Mouse (Mus musculus): Measurements from ENCODE around the gene Copg1. TPM values are rescaled to one million over a fixed set of nuclear protein-coding genes. Genes with fewer than 3 reads are reported as not detected.

Gene Copg1
- polyA plus RNA-seq, 1 experiment: 8.2 TPM

- Histone ChIP-seq H3K27me3 (replicated peaks) (no peaks in the 10 kb centered on the region), H3K9me3 (no peaks in the 10 kb centered on the region), H3K4me3 (replicated peaks) (peak within 1 kb of the TSS; percentile 99), H3K36me3 (replicated peaks; ENCODE audit: low read length) (peaks cover 29% of the 10 kb centered on the region), H3K4me1 (peaks cover 66% of the 10 kb centered on the region)
- TF ChIP-seq GATA1 (IDR thresholded peaks at IDR 0.05; ENCODE audit: borderline replicate concordance, low read length) (no peak), FLI1 (IDR thresholded peaks at IDR 0.05; ENCODE audit: low read length) (peak; percentile 40; the same call in 1 of the 2 replicates)
These were observed 36.6 kb upstream of the Copg1 start, which contains the start of gene Cnbp for GRCm38 (mm10) chr6:87850900-87851614. TSS of gene Cnbp (minus strand) at chr6:87851106.

GRCm38 (mm10) chr6:87851871-87852270 lies 35.7 kb upstream of the Copg1 start:
- Histone ChIP-seq H3K4me3 (replicated peaks) (no peak overlapping the region), H3K4me1 (peaks cover 66% of the 10 kb centered on the region)
- TF ChIP-seq FLI1 (IDR thresholded peaks at IDR 0.05; ENCODE audit: low read length): no peak
- no peak for TF ChIP-seq GATA1 (IDR thresholded peaks at IDR 0.05; ENCODE audit: borderline replicate concordance, low read length)

GRCm38 (mm10) chr6:87853446-87853845 lies 34.2 kb upstream of the Copg1 start:
- TF ChIP-seq GATA1 (IDR thresholded peaks at IDR 0.05; ENCODE audit: borderline replicate concordance, low read length) (no peak), FLI1 (IDR thresholded peaks at IDR 0.05; ENCODE audit: low read length) (no peak)
- Histone ChIP-seq H3K4me3 (replicated peaks) (peak overlapping the region; percentile 8), H3K27me3 (replicated peaks) (no peaks in the 10 kb centered on the region), H3K9me3 (no peaks in the 10 kb centered on the region), H3K4me1 (peaks cover 66% of the 10 kb centered on the region), H3K36me3 (replicated peaks; ENCODE audit: low read length) (peaks cover 5% of the 10 kb centered on the region)

More at GRCm38 (mm10) chr6:87851871-87852270, 35.7 kb upstream of the Copg1 start:
- Histone ChIP-seq H3K9me3 (no peaks in the 10 kb centered on the region), H3K27me3 (replicated peaks) (no peaks in the 10 kb centered on the region), H3K36me3 (replicated peaks; ENCODE audit: low read length) (peaks cover 21% of the 10 kb centered on the region)

- Histone ChIP-seq H3K27me3 (replicated peaks) (no peaks in the 10 kb centered on the region), H3K9me3 (no peaks in the 10 kb centered on the region), H3K4me3 (replicated peaks) (peak overlapping the region; percentile 82), H3K36me3 (replicated peaks; ENCODE audit: low read length) (no peaks in the 10 kb centered on the region), H3K4me1 (peaks cover 54% of the 10 kb centered on the region)
- TF ChIP-seq FLI1 (IDR thresholded peaks at IDR 0.05; ENCODE audit: low read length) (no peak), GATA1 (IDR thresholded peaks at IDR 0.05; ENCODE audit: borderline replicate concordance, low read length) (no peak)
These were observed 30.5 kb upstream of the Copg1 start for GRCm38 (mm10) chr6:87857071-87857470.

GRCm38 (mm10) chr6:87866211-87866610 lies 21.4 kb upstream of the Copg1 start:
- Histone ChIP-seq H3K9me3 (no peaks in the 10 kb centered on the region), H3K27me3 (replicated peaks) (no peaks in the 10 kb centered on the region), H3K4me1 (peaks cover 51% of the 10 kb centered on the region), H3K4me3 (replicated peaks) (no peak overlapping the region), H3K36me3 (replicated peaks; ENCODE audit: low read length) (no peaks in the 10 kb centered on the region)
- TF ChIP-seq FLI1 (IDR thresholded peaks at IDR 0.05; ENCODE audit: low read length): no peak

- Histone ChIP-seq H3K27me3 (replicated peaks) (no peaks in the 10 kb centered on the region), H3K36me3 (replicated peaks; ENCODE audit: low read length) (no peaks in the 10 kb centered on the region), H3K9me3 (no peaks in the 10 kb centered on the region), H3K4me3 (replicated peaks) (peak overlapping the region; percentile 18), H3K4me1 (peaks cover 51% of the 10 kb centered on the region)
- no peak for TF ChIP-seq FLI1 (IDR thresholded peaks at IDR 0.05; ENCODE audit: low read length)
- TF ChIP-seq GATA1 (IDR thresholded peaks at IDR 0.05; ENCODE audit: borderline replicate concordance, low read length): no peak
These were observed 20.4 kb upstream of the Copg1 start for GRCm38 (mm10) chr6:87867256-87867655.

GRCm38 (mm10) chr6:87868871-87869506 lies 18.6 kb upstream of the Copg1 start:
- peak overlapping the region; percentile 78 for H3K4me3 ChIP-seq (replicated peaks)
- H3K9me3 ChIP-seq: peaks cover under 1% of the 10 kb centered on the region
- peaks cover 67% of the 10 kb centered on the region for H3K4me1 ChIP-seq
- H3K36me3 ChIP-seq (replicated peaks; ENCODE audit: low read length): peaks cover under 1% of the 10 kb centered on the region
- no peaks in the 10 kb centered on the region for H3K27me3 ChIP-seq (replicated peaks)
- TF ChIP-seq FLI1 (IDR thresholded peaks at IDR 0.05; ENCODE audit: low read length) (no peak), GATA1 (IDR thresholded peaks at IDR 0.05; ENCODE audit: borderline replicate concordance, low read length) (no peak)

GRCm38 (mm10) chr6:87870440-87870839 lies 17.2 kb upstream of the Copg1 start:
- no peak overlapping the region for H3K4me3 ChIP-seq (replicated peaks)
- H3K27me3 ChIP-seq (replicated peaks): no peaks in the 10 kb centered on the region
- peaks cover 80% of the 10 kb centered on the region for H3K4me1 ChIP-seq
- peaks cover 4% of the 10 kb centered on the region for H3K9me3 ChIP-seq
- peaks cover 4% of the 10 kb centered on the region for H3K36me3 ChIP-seq (replicated peaks; ENCODE audit: low read length)
- no peak for TF ChIP-seq FLI1 (IDR thresholded peaks at IDR 0.05; ENCODE audit: low read length)
- no peak for TF ChIP-seq GATA1 (IDR thresholded peaks at IDR 0.05; ENCODE audit: borderline replicate concordance, low read length)

GRCm38 (mm10) chr6:87871240-87871639 lies 16.4 kb upstream of the Copg1 start:
- H3K9me3 ChIP-seq: peaks cover 4% of the 10 kb centered on the region
- H3K27me3 ChIP-seq (replicated peaks): no peaks in the 10 kb centered on the region
- H3K36me3 ChIP-seq (replicated peaks; ENCODE audit: low read length): peaks cover 4% of the 10 kb centered on the region
- H3K4me1 ChIP-seq: peaks cover 80% of the 10 kb centered on the region
- H3K4me3 ChIP-seq (replicated peaks): no peak overlapping the region
- no peak for TF ChIP-seq FLI1 (IDR thresholded peaks at IDR 0.05; ENCODE audit: low read length)
- TF ChIP-seq GATA1 (IDR thresholded peaks at IDR 0.05; ENCODE audit: borderline replicate concordance, low read length): no peak

- H3K4me1 ChIP-seq: peaks cover 79% of the 10 kb centered on the region
- H3K9me3 ChIP-seq: peaks cover 4% of the 10 kb centered on the region
- H3K4me3 ChIP-seq (replicated peaks): no peak overlapping the region
- peaks cover 4% of the 10 kb centered on the region for H3K36me3 ChIP-seq (replicated peaks; ENCODE audit: low read length)
- TF ChIP-seq FLI1 (IDR thresholded peaks at IDR 0.05; ENCODE audit: low read length) (no peak), GATA1 (IDR thresholded peaks at IDR 0.05; ENCODE audit: borderline replicate concordance, low read length) (no peak)
- no peaks in the 10 kb centered on the region for H3K27me3 ChIP-seq (replicated peaks)
These were observed 14.5 kb upstream of the Copg1 start for GRCm38 (mm10) chr6:87873104-87873503.

Measured in megakaryocyte, embryonic 14.5 days (primary cell).